Mouse (Mus musculus) MEL (cell line): Measurements from ENCODE around the gene Ndufaf8.

ENCODE experiments used
- EP300 ChIP-seq, 2 experiments: IDR thresholded peaks; 2 replicates each; pipeline ENCODE4 v1.6.1; 2011; ENCODE audit warnings: improper control_type of control experiment in 2 of 2, low read length in 2 of 2, low read depth in 1 of 2, mild to moderate bottlenecking in 1 of 2
- GABPA ChIP-seq: IDR thresholded peaks from 2 replicates; pipeline ENCODE4 v1.6.1; 2012; ENCODE audit warnings: low read depth, mild to moderate bottlenecking, inconsistent platforms, low read length, improper control_type of control experiment, moderate library complexity
- MAFK ChIP-seq: IDR thresholded peaks from 2 replicates; pipeline ENCODE4 v1.6.1; 2011; ENCODE audit warnings: low read depth, mild to moderate bottlenecking, low read length, improper control_type of control experiment, borderline replicate concordance
- SIN3A ChIP-seq: IDR thresholded peaks from 2 replicates; pipeline ENCODE4 v1.6.1; 2012; ENCODE audit warnings: low read length, improper control_type of control experiment, inconsistent platforms

DNA sequence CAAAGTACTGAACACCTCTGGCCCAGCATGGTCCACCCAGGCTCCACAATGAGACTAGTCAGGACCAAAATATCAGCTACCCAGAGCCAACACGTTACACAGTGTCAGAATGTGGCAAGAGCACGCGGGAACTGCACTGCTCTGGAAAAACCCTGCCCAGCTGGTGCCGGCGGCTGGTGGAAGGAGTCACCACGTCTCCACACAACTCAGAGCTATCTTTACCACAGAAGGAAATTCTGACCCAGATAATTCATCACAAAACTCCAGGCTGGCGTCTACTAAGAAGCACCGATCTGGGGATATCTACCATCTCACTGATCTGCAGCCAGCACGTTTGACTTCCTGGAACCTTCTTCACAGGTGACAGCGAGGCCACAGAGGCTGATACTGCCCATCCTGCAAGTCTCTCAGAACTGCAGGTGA, 40.6 kb downstream of the Ndufaf8 start:
- peak; percentile 92 to 94 for TF ChIP-seq EP300 (IDR thresholded peaks at IDR 0.05; ENCODE audit: low read depth in 1 of 2, low read length in 2 of 2)
- TF ChIP-seq SIN3A = peak; percentile 99
- TF ChIP-seq GABPA = no peak
- TF ChIP-seq MAFK = peak; percentile 88
